Mouse (Mus musculus) lung, adult 2 months (tissue): ENCODE data around the gene 1500015O10Rik. TPM values are rescaled to one million over a fixed set of nuclear protein-coding genes. Genes with fewer than 3 reads are reported as not detected.

Source experiments
- DNase-seq: peaks from one replicate; pipeline ENCODE4 v3.0.0; 2022
- H3K4me1 ChIP-seq: fragments of 200-500 bp; 2 replicates; pipeline ENCODE4 v1.6.1; 2011; ENCODE audit warnings: low read length; ENCODE audit not compliant: control insufficient read depth, insufficient read depth
- H3K4me3 ChIP-seq: fragments of 200-500 bp; replicated peaks from 2 replicates; pipeline ENCODE3; 2011; ENCODE audit warnings: low read depth, mild to moderate bottlenecking, control low read depth, low read length; ENCODE audit errors: extremely low read depth
- CTCF ChIP-seq: fragments of 200-500 bp; IDR thresholded peaks from 2 replicates; pipeline ENCODE4 v1.5.1; 2011; ENCODE audit warnings: mild to moderate bottlenecking, low read length, control low read depth; ENCODE audit not compliant: insufficient read depth
- POLR2A ChIP-seq: fragments of 200-500 bp; IDR thresholded peaks from 2 replicates; pipeline ENCODE4 v1.6.1; 2011; ENCODE audit warnings: low read depth, mild to moderate bottlenecking, control low read depth, low read length, borderline replicate concordance; ENCODE audit errors: extremely low read depth
- WGBS: fragments of 180-500 bp; shearing (Covaris S2); methylation state at CpG from one replicate; pipeline ENCODE4 v1.1.7; 2018; 5-methylcytosine and 5-hydroxymethylcytosine counted together
- polyA plus RNA-seq: library from polyadenylated mRNA; depleted of rRNA; stranded (reverse); fragments of >200 nt; gene quantifications from 2 replicates; pipeline ENCODE4 v1.2.3, GENCODE M21; 2012

Gene 1500015O10Rik
- polyA plus RNA-seq, 1 experiment, result 1.3 TPM

- H3K4me3 ChIP-seq, result no peak overlapping the region
Measured at GRCm38 (mm10) chr1:43732100-43732499, 1.7 kb downstream of the 1500015O10Rik start.

GRCm38 (mm10) chr1:43732657-43733056 lies 2.3 kb downstream of the 1500015O10Rik start:
- Histone ChIP-seq H3K4me1 (peaks cover 3% of the 10 kb centered on the region; the same call in 1 of the 2 replicates), H3K4me3 (no peak overlapping the region)
- TF ChIP-seq POLR2A, result no peak
- DNase-seq, result no peak
- 82% methylated on average over 1 of the region's 1 CpGs for WGBS

More at GRCm38 (mm10) chr1:43732100-43732499, 1.7 kb downstream of the 1500015O10Rik start:
- 82% methylated on average over 4 of the region's 4 CpGs for WGBS
- no peak for DNase-seq
- peaks cover 3% of the 10 kb centered on the region; the same call in 1 of the 2 replicates for H3K4me1 ChIP-seq
- TF ChIP-seq CTCF (no peak), POLR2A (no peak)

GRCm38 (mm10) chr1:43737812-43738518 lies 7.6 kb downstream of the 1500015O10Rik start:
- TF ChIP-seq CTCF (no peak), POLR2A (no peak)
- no peak overlapping the region for H3K4me3 ChIP-seq
- WGBS, result 71% methylated on average over 7 of the region's 7 CpGs
- no peaks in the 10 kb centered on the region for H3K4me1 ChIP-seq
- DNase-seq, result no peak

- Histone ChIP-seq H3K4me1 (no peaks in the 10 kb centered on the region), H3K4me3 (no peak overlapping the region)
- 90% methylated on average over 10 of the region's 10 CpGs for WGBS
- DNase-seq, result no peak
- TF ChIP-seq POLR2A, result no peak
- no peak for TF ChIP-seq CTCF
Measured at GRCm38 (mm10) chr1:43738519-43738894, 8.1 kb downstream of the 1500015O10Rik start.

GRCm38 (mm10) chr1:43754448-43755312 lies 24.3 kb downstream of the 1500015O10Rik start:
- no peak for DNase-seq
- no peak overlapping the region for H3K4me3 ChIP-seq
- TF ChIP-seq CTCF (no peak), POLR2A (no peak)
- WGBS, result 78% methylated on average over 8 of the region's 8 CpGs
- H3K4me1 ChIP-seq, result no peaks in the 10 kb centered on the region

GRCm38 (mm10) chr1:43760085-43760484 lies 29.7 kb downstream of the 1500015O10Rik start:
- DNase-seq, result no peak
- no peaks in the 10 kb centered on the region for H3K4me1 ChIP-seq

GRCm38 (mm10) chr1:43764481-43764880 lies 34.1 kb downstream of the 1500015O10Rik start:
- H3K4me1 ChIP-seq, result no peaks in the 10 kb centered on the region
- DNase-seq, result no peak
- no peak overlapping the region for H3K4me3 ChIP-seq
- TF ChIP-seq CTCF (no peak), POLR2A (no peak)
- 90% methylated on average over 2 of the region's 2 CpGs for WGBS

More at GRCm38 (mm10) chr1:43760085-43760484, 29.7 kb downstream of the 1500015O10Rik start:
- H3K4me3 ChIP-seq, result no peak overlapping the region
- TF ChIP-seq POLR2A, result no peak
- TF ChIP-seq CTCF, result no peak

- 99% methylated on average over 2 of the region's 2 CpGs for WGBS
- no peak for DNase-seq
- TF ChIP-seq POLR2A (no peak), CTCF (no peak)
- no peak overlapping the region for H3K4me3 ChIP-seq
- no peaks in the 10 kb centered on the region for H3K4me1 ChIP-seq
Measured at GRCm38 (mm10) chr1:43766328-43766727, 35.9 kb downstream of the 1500015O10Rik start.

GRCm38 (mm10) chr1:43768385-43768990 lies 38.1 kb downstream of the 1500015O10Rik start:
- H3K4me3 ChIP-seq, result no peak overlapping the region
- no peaks in the 10 kb centered on the region for H3K4me1 ChIP-seq
- 65% methylated on average over 4 of the region's 4 CpGs for WGBS
- TF ChIP-seq CTCF (no peak), POLR2A (no peak)
- DNase-seq, result no peak

- 33% methylated on average over 1 of the region's 1 CpGs for WGBS
- no peaks in the 10 kb centered on the region for H3K4me1 ChIP-seq
- no peak overlapping the region for H3K4me3 ChIP-seq
- DNase-seq, result no peak
- TF ChIP-seq POLR2A (no peak), CTCF (no peak)
Measured at GRCm38 (mm10) chr1:43769348-43769747, 38.9 kb downstream of the 1500015O10Rik start.
